Mouse (Mus musculus) midbrain, embryonic 16.5 days (tissue): Measurements from ENCODE around the gene Rnls. TPM values are rescaled to one million over a fixed set of nuclear protein-coding genes. Genes with fewer than 3 reads are reported as not detected.
"Not testable (repeated sequence)": the region's sequence is repeated elsewhere in the genome, so short reads cannot be mapped to it uniquely, and the experiment has no call there.

Source experiments
- ATAC-seq: fragments of 200-750 bp; cut with Nextera tagmentation; 2 replicates; pipeline ENCODE4 v1.8.0; 2017; ENCODE audit warnings: moderate TSS enrichment
- H3K27ac ChIP-seq: fragments of 300-500 bp; sonication (generic); 2 replicates; pipeline ENCODE4 v1.5.1; 2014; ENCODE audit warnings: mild to moderate bottlenecking, low read length, mixed read lengths
- H3K27me3 ChIP-seq: fragments of 300-500 bp; sonication (generic); 2 replicates; pipeline ENCODE4 v1.6.1; 2014; ENCODE audit warnings: low read depth, low read length, mixed read lengths; ENCODE audit not compliant: control insufficient read depth, insufficient read depth
- H3K36me3 ChIP-seq: fragments of 300-500 bp; sonication (generic); 2 replicates; pipeline ENCODE4 v1.6.1; 2014; ENCODE audit warnings: mild to moderate bottlenecking, low read length, moderate library complexity, mixed read lengths; ENCODE audit not compliant: control insufficient read depth, insufficient read depth
- H3K4me1 ChIP-seq: fragments of 300-500 bp; sonication (generic); 2 replicates; pipeline ENCODE4 v1.6.1; 2014; ENCODE audit warnings: mild to moderate bottlenecking, low read length, mixed read lengths; ENCODE audit not compliant: control insufficient read depth, insufficient read depth
- H3K4me2 ChIP-seq: fragments of 300-500 bp; sonication (generic); 2 replicates; pipeline ENCODE4 v1.6.1; 2014; ENCODE audit warnings: mild to moderate bottlenecking, low read length, mixed read lengths
- H3K4me3 ChIP-seq: fragments of 300-500 bp; sonication (generic); 2 replicates; pipeline ENCODE4 v1.5.1; 2014; ENCODE audit warnings: low read depth, mild to moderate bottlenecking, low read length, moderate library complexity, mixed read lengths
- H3K9ac ChIP-seq: fragments of 300-500 bp; sonication (generic); 2 replicates; pipeline ENCODE4 v1.6.1; 2014; ENCODE audit warnings: low read depth, low read length, mixed read lengths
- H3K9me3 ChIP-seq: fragments of 300-500 bp; sonication (generic); replicated peaks from 2 replicates; pipeline ENCODE4 v1.6.1; 2014; ENCODE audit warnings: mild to moderate bottlenecking, low read length, mixed read lengths; ENCODE audit not compliant: control insufficient read depth, poor library complexity, severe bottlenecking
- WGBS: fragments of 180-500 bp; shearing (Covaris S2); extraction: QIAGEN DNeasy Blood & Tissue Kit; methylation state at CpG from one replicate; pipeline ENCODE4 v1.1.7; 2014; 5-methylcytosine and 5-hydroxymethylcytosine counted together
- polyA plus RNA-seq: library from polyadenylated mRNA; unstranded; fragments of >200 nt; fragmentation: Nextera tagmentation; extraction: Ambion mirVana; gene quantifications from 2 replicates; pipeline ENCODE4 v1.2.1, GENCODE M21; 2015

Rnls gene
- polyA plus RNA-seq, result 10.1 and 10.9 TPM in 2 replicates

DNA sequence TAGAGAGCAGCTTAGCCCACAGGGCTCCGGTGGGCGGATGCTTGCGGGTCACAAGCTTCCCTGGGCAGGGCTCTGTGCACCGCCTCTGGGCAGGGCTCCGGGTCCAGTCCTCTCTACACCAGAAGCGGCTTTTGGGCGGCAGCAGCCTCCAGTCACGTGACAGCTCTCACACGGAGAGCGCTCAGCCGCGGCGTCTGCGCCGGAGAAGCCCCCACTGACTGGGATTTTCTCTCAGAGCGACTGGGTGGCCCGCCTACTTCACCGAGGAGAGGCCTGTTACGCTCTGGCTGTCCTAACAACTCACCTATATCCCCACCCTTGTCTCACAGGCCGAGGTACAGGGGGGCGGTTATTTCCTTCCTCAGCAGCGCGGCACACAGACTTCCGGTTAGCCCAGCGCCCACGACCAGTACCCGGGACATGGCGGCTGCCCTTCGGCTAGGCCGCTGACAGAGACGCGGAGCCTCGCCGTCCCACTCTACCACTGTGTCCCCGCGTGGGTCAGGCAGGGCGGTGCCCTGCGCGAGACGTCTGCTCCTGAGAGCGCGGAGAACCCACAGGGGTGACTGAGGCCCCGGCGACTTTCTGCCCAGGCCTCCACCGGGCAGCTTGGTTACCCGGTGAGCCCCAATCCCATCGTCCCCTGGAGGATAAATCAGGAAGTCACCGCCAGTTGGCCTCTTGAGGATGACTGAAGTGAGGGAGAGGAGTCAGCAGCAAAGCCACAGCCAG lies at the start of gene Rnls:
TSS of gene Rnls (minus strand) at position 645 of the 732 bp plus-strand sequence.
- no peaks in the 10 kb centered on the region for H3K9me3 ChIP-seq
- peak within 1 kb of the TSS; percentile 93 for H3K9ac ChIP-seq
- no peaks in the 10 kb centered on the region; the same call in 1 of the 2 replicates for H3K4me1 ChIP-seq
- peak within 1 kb of the TSS; percentile 72 for H3K4me2 ChIP-seq
- H3K4me3 ChIP-seq, result peak within 1 kb of the TSS; percentile 66
- no peaks in the 10 kb centered on the region for H3K27me3 ChIP-seq
- peak within 1 kb of the TSS; percentile 90 for H3K27ac ChIP-seq
- no peaks in the 10 kb centered on the region for H3K36me3 ChIP-seq
- peak; percentile 99 for ATAC-seq
- WGBS, result under 1% methylated on average over 47 of the region's 48 CpGs

DNA sequence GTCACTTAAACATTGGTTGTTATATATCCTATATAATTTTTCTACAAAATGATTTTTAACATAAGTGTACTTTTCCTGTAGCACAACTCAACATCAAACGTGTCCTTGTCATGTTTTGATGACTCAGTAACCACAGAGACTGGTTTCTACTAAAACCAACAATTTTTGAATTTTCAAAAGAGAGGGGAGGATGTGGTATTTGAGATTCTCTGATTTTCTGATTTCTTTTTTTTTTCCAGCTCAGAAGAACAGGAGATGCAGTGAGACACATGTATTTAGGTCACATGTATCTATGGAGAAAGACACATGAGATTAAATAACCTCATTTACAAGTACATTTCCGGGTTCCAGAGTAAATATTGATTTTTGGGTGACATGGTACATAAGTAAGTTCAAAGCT lies 37.4 kb upstream of the Rnls start:
- H3K4me3 ChIP-seq, result no peak overlapping the region
- no peaks in the 10 kb centered on the region for H3K36me3 ChIP-seq
- WGBS, result 54% methylated on average over 2 of the region's 2 CpGs
- no peaks in the 10 kb centered on the region for H3K4me1 ChIP-seq
- H3K27ac ChIP-seq, result no peak overlapping the region
- no peak overlapping the region for H3K9ac ChIP-seq
- no peaks in the 10 kb centered on the region for H3K27me3 ChIP-seq
- no peak for ATAC-seq
- H3K9me3 ChIP-seq, result no peaks in the 10 kb centered on the region
- no peak overlapping the region for H3K4me2 ChIP-seq

DNA sequence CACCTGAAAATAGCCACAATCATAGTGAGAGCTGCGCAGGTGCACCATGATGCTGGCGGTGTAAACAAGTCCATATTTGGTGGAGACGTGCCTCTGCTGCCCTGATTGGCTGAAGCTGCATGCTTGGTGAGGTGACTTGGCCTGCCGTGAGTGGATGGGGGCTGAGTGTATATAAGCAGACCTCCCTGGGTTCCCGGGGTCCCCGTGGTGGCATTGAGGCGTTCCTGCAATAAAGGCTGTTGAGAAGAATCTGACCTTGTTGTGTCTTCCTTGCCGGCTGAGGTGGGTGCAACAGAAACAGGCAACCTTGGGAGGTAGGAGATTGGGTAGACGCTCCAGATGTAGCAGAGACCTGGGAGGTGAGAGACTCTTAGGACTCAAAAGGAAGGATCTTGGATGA lies 27.3 kb upstream of the Rnls start:
- not testable (repeated sequence) for H3K27ac ChIP-seq, H3K4me2 ChIP-seq, H3K27me3 ChIP-seq, ATAC-seq, H3K9ac ChIP-seq, H3K9me3 ChIP-seq, H3K36me3 ChIP-seq, H3K4me3 ChIP-seq, H3K4me1 ChIP-seq
- WGBS, result 83% methylated on average over 9 of the region's 9 CpGs

DNA sequence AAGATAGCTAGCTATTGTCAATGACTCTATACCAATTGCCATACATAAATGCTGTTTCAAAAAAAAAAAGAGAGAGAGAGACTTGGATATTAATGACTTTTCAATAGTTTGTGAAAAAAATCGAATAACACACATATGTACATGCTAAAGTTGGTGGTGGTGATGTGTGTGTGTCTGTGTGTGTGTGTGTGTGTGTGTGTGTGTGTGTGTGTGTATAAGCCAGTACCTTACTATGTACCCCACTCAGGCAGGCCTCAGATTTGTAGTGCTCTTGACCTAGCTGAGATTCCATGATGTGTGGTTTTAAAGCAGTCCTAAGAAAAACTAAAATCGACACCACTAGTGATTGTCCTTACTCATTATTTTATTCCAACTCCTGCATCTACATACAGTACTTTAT lies 11.3 kb downstream of the Rnls start:
- Histone ChIP-seq H3K27me3 (no peaks in the 10 kb centered on the region), H3K36me3 (no peaks in the 10 kb centered on the region), H3K4me1 (no peaks in the 10 kb centered on the region), H3K4me2 (no peak overlapping the region), H3K27ac (no peak overlapping the region), H3K4me3 (no peak overlapping the region), H3K9me3 (no peaks in the 10 kb centered on the region), H3K9ac (no peak overlapping the region)
- ATAC-seq, result peak; percentile 56
- WGBS, result 78% methylated on average over 2 of the region's 2 CpGs

DNA sequence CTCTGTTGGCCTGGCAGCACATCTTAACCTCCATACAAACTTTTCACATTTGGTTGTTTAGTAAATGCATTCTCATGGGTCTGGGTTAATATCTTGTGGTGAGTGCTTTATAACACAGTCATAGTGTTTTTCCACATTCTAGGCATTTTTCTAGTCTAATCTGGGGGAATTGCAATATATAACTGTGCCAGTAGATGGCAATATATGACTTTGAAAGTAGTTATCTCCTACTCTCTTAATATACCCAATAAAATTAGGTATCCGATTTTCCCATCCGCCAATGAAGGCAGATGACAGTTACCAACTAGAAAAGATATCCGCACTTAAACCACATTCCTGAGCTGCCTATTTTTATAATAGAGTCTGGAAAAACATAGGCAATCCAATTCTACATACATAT lies 11.7 kb downstream of the Rnls start:
- Histone ChIP-seq H3K4me3 (no peak overlapping the region), H3K27ac (no peak overlapping the region), H3K4me2 (no peak overlapping the region), H3K9ac (no peak overlapping the region), H3K4me1 (no peaks in the 10 kb centered on the region), H3K36me3 (no peaks in the 10 kb centered on the region), H3K9me3 (no peaks in the 10 kb centered on the region), H3K27me3 (no peaks in the 10 kb centered on the region)
- WGBS, result 7% methylated on average over 3 of the region's 3 CpGs
- ATAC-seq, result peak; percentile 88

DNA sequence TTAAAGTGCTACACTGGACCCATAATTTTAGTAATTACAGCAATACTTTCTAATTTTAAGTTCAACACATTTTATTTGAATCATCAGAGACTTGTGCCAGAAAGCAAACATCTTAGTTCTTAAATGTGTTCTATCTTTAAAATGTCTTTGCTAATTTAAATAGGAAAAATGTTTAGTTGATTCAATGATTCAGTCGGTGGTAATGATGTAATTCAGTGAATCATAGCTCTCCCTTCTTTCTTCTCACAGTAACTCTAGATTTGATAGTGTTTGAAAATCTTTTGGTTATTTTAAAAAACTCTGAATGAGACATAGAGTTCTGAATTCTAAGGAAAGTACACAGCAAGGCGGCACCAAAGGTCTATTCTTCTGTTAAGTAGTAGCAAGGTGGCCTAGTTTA lies 23.3 kb downstream of the Rnls start:
- H3K9me3 ChIP-seq, result no peaks in the 10 kb centered on the region
- WGBS, result 85% methylated on average over 2 of the region's 2 CpGs
- no peak overlapping the region for H3K9ac ChIP-seq
- H3K4me1 ChIP-seq, result no peaks in the 10 kb centered on the region
- H3K27ac ChIP-seq, result no peak overlapping the region
- H3K36me3 ChIP-seq, result no peaks in the 10 kb centered on the region
- no peak overlapping the region for H3K4me2 ChIP-seq
- no peak for ATAC-seq
- no peaks in the 10 kb centered on the region for H3K27me3 ChIP-seq
- H3K4me3 ChIP-seq, result no peak overlapping the region

DNA sequence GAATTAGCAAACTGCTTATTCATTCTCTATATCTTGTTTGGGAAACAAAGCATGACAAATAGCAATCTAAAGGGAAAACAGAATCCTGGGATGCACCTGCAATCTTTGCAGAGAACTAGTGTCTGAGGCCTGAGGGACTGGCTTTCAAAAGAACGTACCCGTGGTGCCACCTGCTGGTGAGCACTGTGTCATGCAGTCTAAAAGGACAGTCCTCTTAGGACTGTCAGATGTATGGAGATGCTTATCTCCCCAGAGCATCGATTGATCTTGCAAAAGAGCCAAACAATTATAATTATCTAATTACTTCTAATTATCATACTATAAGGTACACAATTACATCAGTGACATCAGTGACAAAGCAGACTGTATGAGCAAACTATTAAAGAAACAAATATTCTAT lies 25.4 kb downstream of the Rnls start:
- ATAC-seq, result peak; percentile 96
- H3K27me3 ChIP-seq, result no peaks in the 10 kb centered on the region
- H3K27ac ChIP-seq, result no peak overlapping the region
- H3K9me3 ChIP-seq, result no peaks in the 10 kb centered on the region
- WGBS, result 11% methylated on average over 3 of the region's 3 CpGs
- H3K9ac ChIP-seq, result no peak overlapping the region
- H3K4me2 ChIP-seq, result no peak overlapping the region
- no peak overlapping the region for H3K4me3 ChIP-seq
- no peaks in the 10 kb centered on the region for H3K4me1 ChIP-seq
- no peaks in the 10 kb centered on the region for H3K36me3 ChIP-seq

DNA sequence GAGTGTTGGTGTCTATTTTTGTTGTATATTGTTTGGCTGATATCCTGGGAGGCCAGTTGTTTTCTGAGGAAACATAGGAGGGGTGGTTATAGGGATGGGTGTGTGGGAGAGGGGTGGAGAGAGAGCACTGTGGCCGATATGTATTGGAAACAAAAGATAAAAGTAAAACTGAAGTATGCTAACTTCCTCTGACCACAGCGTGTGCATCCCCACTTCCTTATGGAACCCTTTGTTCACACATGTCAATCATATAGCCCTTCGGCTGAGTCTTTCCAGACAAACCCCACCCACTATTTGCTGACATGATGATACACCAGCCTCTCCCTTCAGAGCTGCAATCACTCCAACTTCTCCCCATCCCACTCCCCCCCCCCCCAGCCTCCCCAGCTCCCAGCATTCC lies 35.1 kb downstream of the Rnls start:
- no peak for ATAC-seq
- Histone ChIP-seq H3K36me3 (no peaks in the 10 kb centered on the region), H3K4me3 (no peak overlapping the region), H3K27ac (no peak overlapping the region), H3K4me2 (no peak overlapping the region), H3K27me3 (no peaks in the 10 kb centered on the region), H3K9ac (no peak overlapping the region), H3K9me3 (no peaks in the 10 kb centered on the region), H3K4me1 (no peaks in the 10 kb centered on the region)
- WGBS, result 38% methylated on average over 3 of the region's 3 CpGs

DNA sequence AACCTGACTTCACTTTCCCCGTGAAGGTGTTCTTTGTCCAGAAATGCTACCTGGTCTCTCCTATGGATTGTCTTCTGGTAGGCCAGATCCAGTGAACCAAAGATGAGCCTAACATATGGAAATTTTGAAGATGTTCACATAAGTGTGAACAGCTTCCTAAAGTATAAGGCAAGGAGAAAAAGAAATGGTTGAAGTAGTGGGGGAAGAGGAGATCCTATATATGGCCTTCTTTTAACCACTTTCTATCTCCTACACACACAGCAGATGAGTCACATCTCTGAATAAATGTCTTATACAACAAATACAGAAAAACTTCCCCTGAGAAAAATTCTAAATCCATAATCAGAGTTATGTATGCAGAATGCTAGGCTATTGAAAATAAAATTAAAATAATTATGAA lies 52.0 kb downstream of the Rnls start:
- WGBS, result 91% methylated on average over 1 of the region's 1 CpGs
- Histone ChIP-seq H3K4me2 (no peak overlapping the region), H3K27ac (no peak overlapping the region), H3K4me1 (no peaks in the 10 kb centered on the region), H3K9ac (no peak overlapping the region), H3K36me3 (no peaks in the 10 kb centered on the region), H3K9me3 (no peaks in the 10 kb centered on the region), H3K4me3 (no peak overlapping the region), H3K27me3 (no peaks in the 10 kb centered on the region)
- no peak for ATAC-seq
